Mouse (Mus musculus) midbrain, embryonic 11.5 days (tissue): Measurements from ENCODE around the gene Kcnh7. TPM values are rescaled to one million over a fixed set of nuclear protein-coding genes. Genes with fewer than 3 reads are reported as not detected.

Experiments
- ATAC-seq: fragments of 200-750 bp; cut with Nextera tagmentation; 2 replicates; pipeline ENCODE4 v1.8.0; 2017; ENCODE audit warnings: moderate TSS enrichment, moderate library complexity; ENCODE audit not compliant: low FRiP score
- DNase-seq: peaks from one replicate; pipeline ENCODE4 v3.0.0; 2015; ENCODE audit warnings: low spot score; ENCODE audit errors: missing footprints
- H3K27ac ChIP-seq: fragments of 300-500 bp; sonication (generic); 2 replicates; pipeline ENCODE4 v1.5.1; 2014; ENCODE audit warnings: low read depth, low read length
- H3K27me3 ChIP-seq: fragments of 300-500 bp; sonication (generic); 2 replicates; pipeline ENCODE4 v1.6.1; 2014; ENCODE audit warnings: mild to moderate bottlenecking, low read length, moderate library complexity, mixed read lengths; ENCODE audit not compliant: control insufficient read depth, insufficient read depth
- H3K36me3 ChIP-seq: fragments of 300-500 bp; sonication (generic); 2 replicates; pipeline ENCODE4 v1.6.1; 2014; ENCODE audit warnings: mild to moderate bottlenecking, low read length, moderate library complexity, mixed read lengths; ENCODE audit not compliant: control insufficient read depth, insufficient read depth
- H3K4me1 ChIP-seq: fragments of 300-500 bp; sonication (generic); 2 replicates; pipeline ENCODE4 v1.6.1; 2014; ENCODE audit warnings: low read length; ENCODE audit not compliant: control insufficient read depth, insufficient read depth
- H3K4me2 ChIP-seq: fragments of 300-500 bp; sonication (generic); 2 replicates; pipeline ENCODE4 v1.6.1; 2014; ENCODE audit warnings: mild to moderate bottlenecking, moderate library complexity
- H3K4me3 ChIP-seq: fragments of 300-500 bp; sonication (generic); 2 replicates; pipeline ENCODE4 v1.5.1; 2014; ENCODE audit warnings: low read depth, low read length
- H3K9ac ChIP-seq: fragments of 300-500 bp; sonication (generic); 2 replicates; pipeline ENCODE4 v1.6.1; 2014; ENCODE audit warnings: low read length
- H3K9me3 ChIP-seq: fragments of 300-500 bp; sonication (generic); 2 replicates; pipeline ENCODE4 v1.6.1; 2016; ENCODE audit warnings: low read length; ENCODE audit not compliant: control insufficient read depth
- WGBS: fragments of 180-500 bp; shearing (Covaris S2); extraction: QIAGEN DNeasy Blood & Tissue Kit; methylation state at CpG from one replicate; pipeline ENCODE4 v1.1.7; 2014; 5-methylcytosine and 5-hydroxymethylcytosine counted together
- polyA plus RNA-seq: library from polyadenylated mRNA; unstranded; fragments of >200 nt; fragmentation: Nextera tagmentation; extraction: Ambion mirVana; gene quantifications from 2 replicates; pipeline ENCODE4 v1.2.1, GENCODE M21; 2014

Gene Kcnh7
- polyA plus RNA-seq, 1 experiment from 2014 or later: 0.92 TPM

DNA sequence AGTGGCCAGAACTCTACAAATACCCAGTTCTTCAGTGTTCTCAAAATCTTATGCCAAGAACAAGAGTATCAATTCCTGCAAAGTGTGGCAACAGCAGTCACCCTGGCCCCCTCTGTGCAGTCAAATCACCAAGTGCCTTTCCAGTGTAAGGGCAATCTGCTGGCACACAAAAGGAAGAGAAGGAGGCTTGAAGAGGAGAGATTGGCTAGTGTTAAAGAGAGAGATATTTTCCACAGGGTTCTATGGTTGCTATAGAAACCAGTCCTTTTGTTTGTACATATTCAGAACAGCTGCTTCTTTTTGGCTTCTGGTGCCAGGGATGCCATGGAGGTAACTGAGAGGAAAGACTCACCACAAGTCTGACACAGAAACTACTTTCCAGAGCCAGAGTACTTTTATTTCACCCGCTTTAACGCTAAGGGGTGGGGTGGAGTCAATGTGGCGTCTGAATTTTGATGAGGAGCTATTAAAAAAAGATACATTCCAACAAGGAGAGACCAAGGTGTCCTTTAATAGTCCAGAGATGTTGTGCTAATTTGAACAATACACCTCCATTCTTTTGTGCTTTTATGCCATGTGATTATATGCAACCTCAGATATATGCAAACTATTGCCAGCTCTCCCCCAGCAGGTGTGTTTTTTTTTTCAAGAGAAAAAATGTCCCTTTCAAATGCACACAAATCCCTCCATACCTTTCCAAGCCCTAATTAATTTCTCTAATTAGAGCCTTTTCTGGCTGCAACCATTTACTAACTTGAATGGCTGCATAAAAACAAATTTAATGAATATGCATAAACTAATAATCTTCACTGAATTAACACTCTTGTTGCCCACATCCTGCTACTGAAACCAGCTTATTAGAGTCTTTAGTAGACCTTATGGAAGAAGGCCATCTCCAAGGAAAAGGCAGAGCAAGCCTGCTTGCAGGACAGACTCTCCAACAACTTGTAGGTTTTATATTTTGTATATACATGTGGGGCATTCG, 66.6 kb downstream of the Kcnh7 start:
- no peak overlapping the region; the same call in 1 of the 2 replicates for H3K27ac ChIP-seq
- no peak overlapping the region for H3K9ac ChIP-seq
- H3K4me1 ChIP-seq: peaks cover 7% of the 10 kb centered on the region; the same call in 1 of the 2 replicates
- peak; percentile 88 for ATAC-seq
- DNase-seq: no peak
- H3K36me3 ChIP-seq: no peaks in the 10 kb centered on the region
- no peaks in the 10 kb centered on the region for H3K27me3 ChIP-seq
- 64% methylated on average over 4 of the region's 4 CpGs for WGBS
- H3K9me3 ChIP-seq: no peaks in the 10 kb centered on the region
- no peak overlapping the region for H3K4me2 ChIP-seq
- H3K4me3 ChIP-seq: no peak overlapping the region

GRCm38 (mm10) chr2:63105971-63106370, 78.1 kb downstream of the Kcnh7 start:
- H3K9ac ChIP-seq: no peak overlapping the region
- H3K27ac ChIP-seq: no peak overlapping the region
- no peak overlapping the region for H3K4me3 ChIP-seq
- no peak overlapping the region for H3K4me2 ChIP-seq
- WGBS: 86% methylated on average over 2 of the region's 2 CpGs
- no peak for DNase-seq
- no peaks in the 10 kb centered on the region for H3K4me1 ChIP-seq
- ATAC-seq: no peak
- H3K9me3 ChIP-seq: no peaks in the 10 kb centered on the region
- H3K36me3 ChIP-seq: no peaks in the 10 kb centered on the region
- no peaks in the 10 kb centered on the region for H3K27me3 ChIP-seq

DNA sequence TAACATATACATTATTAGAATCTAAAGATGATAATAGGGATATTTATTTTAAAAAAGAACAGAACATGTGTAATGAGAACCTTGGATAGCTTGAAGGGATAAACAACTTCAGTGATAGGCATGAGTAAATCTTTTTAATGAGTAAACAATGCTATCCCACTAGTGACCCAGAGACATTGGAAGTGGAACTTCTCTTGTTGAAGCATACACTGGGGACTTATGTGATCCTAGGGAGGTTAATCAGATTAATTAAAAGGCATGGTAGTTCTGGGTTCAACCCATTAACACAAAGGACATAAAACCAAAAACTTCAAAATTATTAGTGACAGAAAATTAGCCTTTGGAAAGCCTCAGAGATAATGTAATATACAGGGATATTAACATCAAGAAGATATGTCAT, 84.4 kb downstream of the Kcnh7 start:
- ATAC-seq (no peak), DNase-seq (no peak)
- no peak overlapping the region for H3K27ac ChIP-seq
- no peaks in the 10 kb centered on the region for H3K4me1 ChIP-seq
- no peaks in the 10 kb centered on the region for H3K27me3 ChIP-seq
- H3K9ac ChIP-seq: no peak overlapping the region
- no peaks in the 10 kb centered on the region for H3K9me3 ChIP-seq
- no peaks in the 10 kb centered on the region for H3K36me3 ChIP-seq
- H3K4me2 ChIP-seq: no peak overlapping the region
- no peak overlapping the region for H3K4me3 ChIP-seq

- Histone ChIP-seq H3K27me3 (no peaks in the 10 kb centered on the region), H3K4me2 (no peak overlapping the region), H3K27ac (no peak overlapping the region), H3K4me3 (no peak overlapping the region), H3K4me1 (no peaks in the 10 kb centered on the region), H3K36me3 (no peaks in the 10 kb centered on the region), H3K9me3 (no peaks in the 10 kb centered on the region), H3K9ac (no peak overlapping the region)
- ATAC-seq (no peak), DNase-seq (no peak)
- 30% methylated on average over 4 of the region's 4 CpGs for WGBS
Measured at GRCm38 (mm10) chr2:63091775-63092174, 92.3 kb downstream of the Kcnh7 start.

DNA sequence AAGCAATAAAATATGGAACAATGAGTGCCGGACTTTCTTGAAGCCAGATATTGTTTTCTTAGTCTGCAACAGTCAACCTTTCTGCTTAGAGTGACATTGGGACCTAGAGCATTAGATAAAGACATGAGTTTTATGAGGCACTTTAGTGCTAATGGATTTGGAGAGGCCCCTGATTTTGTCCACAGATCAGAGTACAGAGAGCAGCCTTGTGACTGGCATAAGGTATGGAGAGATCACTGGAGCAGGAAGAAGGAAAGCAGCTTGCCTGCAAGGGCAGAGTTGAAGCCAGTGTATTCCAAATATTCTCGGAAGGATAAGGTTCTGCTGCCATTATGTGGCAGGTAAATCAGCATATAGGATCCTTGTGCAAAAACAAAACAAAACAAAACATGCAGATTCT, 93.6 kb downstream of the Kcnh7 start:
- no peak for ATAC-seq

GRCm38 (mm10) chr2:63058386-63058785, 125.7 kb downstream of the Kcnh7 start:
- no peak for ATAC-seq
- H3K4me2 ChIP-seq: no peak overlapping the region
- WGBS: 90% methylated on average over 2 of the region's 2 CpGs

More for the DNA sequence above, 93.6 kb downstream of the Kcnh7 start:
- Histone ChIP-seq H3K36me3 (no peaks in the 10 kb centered on the region), H3K4me2 (no peak overlapping the region), H3K4me3 (no peak overlapping the region), H3K9ac (no peak overlapping the region), H3K27me3 (no peaks in the 10 kb centered on the region), H3K4me1 (no peaks in the 10 kb centered on the region), H3K27ac (no peak overlapping the region), H3K9me3 (no peaks in the 10 kb centered on the region)
- 91% methylated on average over 2 of the region's 2 CpGs for WGBS
- DNase-seq: no peak

DNA sequence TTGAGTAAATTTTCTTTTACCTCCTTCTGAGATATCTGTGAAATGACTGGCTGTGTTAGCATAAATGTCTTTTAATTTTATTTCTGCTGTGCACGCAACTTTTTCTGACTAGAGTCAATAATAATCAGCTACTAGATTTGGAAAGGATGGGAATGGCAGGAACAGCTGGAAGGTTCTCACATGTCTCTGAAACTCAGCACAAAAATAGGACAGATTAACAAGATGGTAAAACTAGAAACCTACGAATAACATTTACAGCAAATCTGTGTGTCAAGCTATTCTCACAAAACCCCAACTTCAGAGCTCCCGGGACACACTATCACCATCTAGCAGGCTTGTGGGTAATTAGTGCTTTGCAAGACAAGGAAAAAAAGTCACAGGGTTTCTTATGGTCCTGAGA, 134.2 kb downstream of the Kcnh7 start:
- WGBS: 92% methylated on average over 3 of the region's 3 CpGs
- Histone ChIP-seq H3K4me2 (no peak overlapping the region), H3K4me1 (no peaks in the 10 kb centered on the region), H3K9me3 (no peaks in the 10 kb centered on the region), H3K9ac (no peak overlapping the region), H3K36me3 (no peaks in the 10 kb centered on the region), H3K27ac (no peak overlapping the region), H3K4me3 (no peak overlapping the region), H3K27me3 (no peaks in the 10 kb centered on the region)
- ATAC-seq (no peak), DNase-seq (peak; percentile 35)

More at GRCm38 (mm10) chr2:63058386-63058785, 125.7 kb downstream of the Kcnh7 start:
- H3K27ac ChIP-seq: no peak overlapping the region
- H3K9ac ChIP-seq: no peak overlapping the region
- H3K4me3 ChIP-seq: no peak overlapping the region
- DNase-seq: no peak
- H3K9me3 ChIP-seq: no peaks in the 10 kb centered on the region
- no peaks in the 10 kb centered on the region for H3K27me3 ChIP-seq
- no peaks in the 10 kb centered on the region for H3K36me3 ChIP-seq
- H3K4me1 ChIP-seq: no peaks in the 10 kb centered on the region

DNA sequence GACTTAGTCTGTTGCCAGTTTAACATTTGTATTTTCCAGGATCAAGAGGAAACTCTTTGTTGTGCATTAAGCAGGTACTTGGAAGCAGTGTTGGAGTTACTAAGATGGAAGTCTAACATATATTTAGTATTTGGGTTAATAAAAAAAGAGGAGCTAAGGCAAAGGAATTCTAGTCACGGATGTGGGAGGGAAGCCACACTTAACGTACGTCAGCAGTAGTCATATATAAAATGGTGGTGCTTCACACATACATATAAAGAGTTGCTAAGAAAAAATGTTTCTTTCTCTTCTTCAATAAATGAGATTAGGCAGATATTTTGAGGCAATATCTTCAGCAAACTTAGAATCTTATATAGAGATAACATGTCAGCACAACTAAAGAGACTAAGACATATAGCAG, 144.4 kb downstream of the Kcnh7 start:
- H3K36me3 ChIP-seq: no peaks in the 10 kb centered on the region
- no peaks in the 10 kb centered on the region for H3K27me3 ChIP-seq
- no peak overlapping the region for H3K4me3 ChIP-seq
- no peak overlapping the region for H3K4me2 ChIP-seq
- DNase-seq (no peak), ATAC-seq (no peak)
- no peak overlapping the region for H3K9ac ChIP-seq
- H3K27ac ChIP-seq: no peak overlapping the region
- H3K9me3 ChIP-seq: no peaks in the 10 kb centered on the region
- no peaks in the 10 kb centered on the region for H3K4me1 ChIP-seq
- 97% methylated on average over 3 of the region's 3 CpGs for WGBS

DNA sequence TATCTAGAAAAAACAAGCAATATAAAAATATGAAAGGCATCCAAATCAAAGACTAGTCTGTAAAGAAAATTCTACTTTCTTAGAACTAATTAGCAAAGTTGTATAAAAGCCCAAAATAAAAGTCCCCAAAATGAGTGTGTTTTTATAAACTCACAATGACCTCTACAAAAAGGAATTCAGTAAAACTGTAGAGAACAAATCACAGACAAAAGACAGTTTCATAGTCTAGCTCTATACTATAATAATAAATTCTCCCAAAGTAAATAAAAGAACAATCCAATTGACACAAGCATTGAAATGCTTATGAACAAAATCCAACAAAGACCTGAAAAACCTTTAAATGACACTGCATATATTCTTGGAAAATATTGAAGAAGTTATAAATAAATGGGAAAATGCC, 169.2 kb downstream of the Kcnh7 start:
- ATAC-seq (no peak), DNase-seq (no peak)
- Histone ChIP-seq H3K9ac (no peak overlapping the region), H3K36me3 (no peaks in the 10 kb centered on the region), H3K4me1 (no peaks in the 10 kb centered on the region), H3K4me2 (no peak overlapping the region), H3K27me3 (no peaks in the 10 kb centered on the region), H3K9me3 (no peaks in the 10 kb centered on the region), H3K4me3 (no peak overlapping the region), H3K27ac (no peak overlapping the region)
